In the genomic region with DNA sequence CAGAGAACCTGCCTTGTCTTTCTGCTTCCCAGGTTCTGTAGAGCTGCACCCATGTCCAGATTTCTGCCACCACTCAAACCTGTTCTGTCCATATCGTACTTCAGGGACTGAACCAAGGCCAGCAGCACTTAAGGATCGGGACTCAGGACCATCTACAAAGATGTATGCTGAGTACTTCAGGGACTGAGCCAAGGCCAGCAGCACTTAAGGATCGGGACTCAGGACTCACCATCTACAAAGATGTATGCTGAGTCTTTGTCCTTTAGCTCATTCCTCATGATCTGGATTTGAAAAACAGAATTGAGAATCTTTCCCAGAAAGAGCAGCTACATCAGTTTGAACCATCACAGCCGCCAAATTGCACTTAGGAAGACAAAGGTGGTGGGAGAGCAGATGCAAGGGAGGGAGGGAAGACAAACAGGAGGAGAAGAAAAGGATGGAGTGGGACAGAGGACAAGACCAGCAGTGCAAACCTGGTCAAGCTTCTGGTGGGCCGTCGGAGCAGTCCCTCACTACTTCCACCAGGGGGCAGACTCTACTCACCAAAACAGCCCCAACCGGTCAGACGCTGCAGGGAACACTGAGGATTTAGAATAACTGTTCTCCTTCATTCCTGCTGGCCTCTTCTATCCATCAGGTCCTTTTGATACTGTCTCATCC, we compare ENCODE assay signal across 8 mouse cellular contexts. TPM values are rescaled to one million over a fixed set of nuclear protein-coding genes. Genes with fewer than 3 reads are reported as not detected.
DNase-seq lines count a peak whose midpoint lies in the region; ATAC-seq and TF ChIP-seq lines count a peak whose summit lies in the region.

No protein-coding gene starts in this region.

- H3K79me2 ChIP-seq in C2C12 (ENCODE audit: control insufficient read depth, insufficient read depth), result no peaks in the 10 kb centered on the region

- no peak overlapping the region for H3K4me2 ChIP-seq in embryonic facial prominence, embryonic 15.5 days (replicated peaks)
- no peak overlapping the region for H3K4me2 ChIP-seq in heart, postnatal 0 days (ENCODE audit: low read depth, low read length)
- no peak overlapping the region for H3K4me2 ChIP-seq in liver, postnatal 0 days (ENCODE audit: low read depth, low read length)

- H3K4me3 ChIP-seq in C2C12 (ENCODE audit: insufficient read depth, poor library complexity, severe bottlenecking), result no peak overlapping the region
- H3K4me3 ChIP-seq in bone marrow, adult 2 months (replicated peaks; ENCODE audit: control insufficient read depth, low read depth, low read length), result no peak overlapping the region
- H3K4me3 ChIP-seq in embryonic facial prominence, embryonic 15.5 days (replicated peaks), result no peak overlapping the region
- H3K4me3 ChIP-seq in heart, postnatal 0 days (ENCODE audit: low read depth, low read length), result no peak overlapping the region
- H3K4me3 ChIP-seq in liver, postnatal 0 days (ENCODE audit: low read depth, low read length), result no peak overlapping the region
- no peak overlapping the region for H3K4me3 ChIP-seq in olfactory bulb, adult 2 months (ENCODE audit: insufficient read depth, low read depth, low read length)

- no peaks in the 10 kb centered on the region for H3K4me1 ChIP-seq in bone marrow, adult 2 months (ENCODE audit: control insufficient read depth, insufficient read depth, low read length)
- H3K4me1 ChIP-seq in embryonic facial prominence, embryonic 15.5 days, result peaks cover 10% of the 10 kb centered on the region; the same call in 1 of the 2 replicates
- H3K4me1 ChIP-seq in heart, postnatal 0 days (ENCODE audit: control insufficient read depth, insufficient read depth), result 0 out of 2 replicates have a peak, but pooled peaks cover 8% of the 10 kb centered on the region
- no peaks in the 10 kb centered on the region for H3K4me1 ChIP-seq in liver, postnatal 0 days (ENCODE audit: insufficient read depth)
- peaks cover 7% of the 10 kb centered on the region for H3K4me1 ChIP-seq in olfactory bulb, adult 2 months (ENCODE audit: control insufficient read depth, insufficient read depth, low read length)

- H3ac ChIP-seq in C2C12 (ENCODE audit: control insufficient read depth, insufficient read length, low read depth), result no peak overlapping the region

- no peak overlapping the region for H3K9ac ChIP-seq in embryonic facial prominence, embryonic 15.5 days
- no peak overlapping the region for H3K9ac ChIP-seq in heart, postnatal 0 days (replicated peaks; ENCODE audit: low read depth, low read length)
- H3K9ac ChIP-seq in liver, postnatal 0 days (replicated peaks), result no peak overlapping the region

- TF ChIP-seq CTCF in C2C12 (IDR thresholded peaks at IDR 0.05; ENCODE audit: control insufficient read depth, insufficient read depth, insufficient read length), result peak; percentile 92
- TF ChIP-seq CTCF in bone marrow, adult 2 months (IDR thresholded peaks at IDR 0.05; ENCODE audit: control insufficient read depth, insufficient read depth, low read length), result peak; percentile 84
- peak; percentile 95 for TF ChIP-seq CTCF in heart, postnatal 0 days (IDR thresholded peaks at IDR 0.05; ENCODE audit: low read depth)
- peak; percentile 93 for TF ChIP-seq CTCF in liver, postnatal 0 days (IDR thresholded peaks at IDR 0.05; ENCODE audit: low read depth)
- TF ChIP-seq CTCF in olfactory bulb, adult 2 months (IDR thresholded peaks at IDR 0.05; ENCODE audit: insufficient read depth, low read depth, low read length), result peak; percentile 87

- WGBS in bone marrow, adult 2 months, result 26% methylated on average over 8 of the region's 8 CpGs
- WGBS in embryonic facial prominence, embryonic 15.5 days, result 29% methylated on average over 8 of the region's 8 CpGs
- WGBS in heart, postnatal 0 days, result 25% methylated on average over 8 of the region's 8 CpGs
- 23% methylated on average over 8 of the region's 8 CpGs for WGBS in liver, postnatal 0 days (ENCODE audit: insufficient replicate concordance)
- WGBS in olfactory bulb, adult 2 months, result 29% methylated on average over 8 of the region's 8 CpGs

- peak; percentile 80 for ATAC-seq in embryonic facial prominence, embryonic 15.5 days (ENCODE audit: insufficient number of reproducible peaks, low FRiP score, low TSS enrichment, low read depth)
- peak; percentile 69 for ATAC-seq in heart, postnatal 0 days (ENCODE audit: insufficient read depth, low read depth)
- no peak for ATAC-seq in liver, postnatal 0 days

- no peaks in the 10 kb centered on the region for H3K9me3 ChIP-seq in embryonic facial prominence, embryonic 15.5 days (replicated peaks)
- H3K9me3 ChIP-seq in heart, postnatal 0 days (replicated peaks; ENCODE audit: control insufficient read depth, low read length), result no peaks in the 10 kb centered on the region
- H3K9me3 ChIP-seq in liver, postnatal 0 days (ENCODE audit: low read length), result no peaks in the 10 kb centered on the region

- peak; percentile 76 for DNase-seq in heart, postnatal 0 days (ENCODE audit: low spot score)
- DNase-seq in kidney, postnatal 36 days, result peak; percentile 71 to 76
- DNase-seq in liver, postnatal 0 days, result peak; percentile 67
- peak; percentile 37 for DNase-seq in testis, postnatal 14 days (ENCODE audit: low spot score)

- no peaks in the 10 kb centered on the region for H3K36me3 ChIP-seq in C2C12 (ENCODE audit: control insufficient read depth, insufficient read depth)
- H3K36me3 ChIP-seq in embryonic facial prominence, embryonic 15.5 days, result no peaks in the 10 kb centered on the region
- no peaks in the 10 kb centered on the region for H3K36me3 ChIP-seq in heart, postnatal 0 days (replicated peaks; ENCODE audit: control insufficient read depth, insufficient read depth, low read length)
- H3K36me3 ChIP-seq in liver, postnatal 0 days (replicated peaks; ENCODE audit: insufficient read depth, low read length), result no peaks in the 10 kb centered on the region

- no peak overlapping the region for H3K27ac ChIP-seq in bone marrow, adult 2 months (ENCODE audit: control insufficient read depth, insufficient read depth, low read depth, low read length, poor library complexity)
- no peak overlapping the region for H3K27ac ChIP-seq in embryonic facial prominence, embryonic 15.5 days (replicated peaks)
- H3K27ac ChIP-seq in heart, postnatal 0 days (ENCODE audit: low read depth), result no peak overlapping the region
- no peak overlapping the region for H3K27ac ChIP-seq in liver, postnatal 0 days (ENCODE audit: low read depth)
- no peak overlapping the region for H3K27ac ChIP-seq in olfactory bulb, adult 2 months (ENCODE audit: insufficient read depth, low read depth, low read length)

- no peak for TF ChIP-seq EP300 in heart, postnatal 0 days (IDR thresholded peaks at IDR 0.05; ENCODE audit: low read depth)
- no peak for TF ChIP-seq EP300 in liver, postnatal 0 days (IDR thresholded peaks at IDR 0.05; ENCODE audit: low read depth)

- H3K27me3 ChIP-seq in C2C12 (ENCODE audit: control insufficient read depth, insufficient read depth, insufficient read length), result no peaks in the 10 kb centered on the region
- H3K27me3 ChIP-seq in embryonic facial prominence, embryonic 15.5 days, result no peaks in the 10 kb centered on the region
- no peaks in the 10 kb centered on the region for H3K27me3 ChIP-seq in heart, postnatal 0 days (ENCODE audit: control insufficient read depth, insufficient read depth, low read length)
- H3K27me3 ChIP-seq in liver, postnatal 0 days (ENCODE audit: insufficient read depth, low read length), result 0 out of 2 replicates have a peak, but pooled peaks cover 6% of the 10 kb centered on the region

- H3K79me3 ChIP-seq in C2C12 (ENCODE audit: low read depth), result no peaks in the 10 kb centered on the region

- no peak for TF ChIP-seq POLR2A in bone marrow, adult 2 months (IDR thresholded peaks at IDR 0.05; ENCODE audit: borderline replicate concordance, control insufficient read depth, low read depth, low read length)
- no peak for TF ChIP-seq POLR2A in olfactory bulb, adult 2 months (IDR thresholded peaks at IDR 0.05; ENCODE audit: insufficient read depth, low read depth, low read length)

TF ChIP-seq in C2C12, 6 proteins besides CTCF, POLR2A, EP300 and RAD21:
- TF ChIP-seq MYOG (IDR thresholded peaks at IDR 0.05; ENCODE audit: control insufficient read depth, extremely low read depth, insufficient read length) (no peak), MAX (IDR thresholded peaks at IDR 0.05) (no peak), FOSL1 (IDR thresholded peaks at IDR 0.05; ENCODE audit: insufficient read depth, low read length, poor library complexity, severe bottlenecking) (no peak), CEBPB (IDR thresholded peaks at IDR 0.05; ENCODE audit: low read depth) (no peak), MYOD1 (IDR thresholded peaks at IDR 0.05; ENCODE audit: control insufficient read depth, insufficient read length, low read depth) (no peak), USF1 (IDR thresholded peaks at IDR 0.05; ENCODE audit: low read depth) (no peak)

RNA-seq across cellular contexts. Expression of gene Npvf, which starts 24.7 kb away (rescaled TPM):
- not detected for polyA plus RNA-seq in C2C12 (2012; fragmentation: generic; extraction: Trizol)
- not detected in 2 replicates for polyA plus RNA-seq in bone marrow, adult 2 months (2011; ENCODE audit: insufficient read depth, insufficient read length, low replicate concordance, missing spikeins)
- polyA plus RNA-seq in embryonic facial prominence, embryonic 15.5 days (2015; fragmentation: Nextera tagmentation; extraction: Ambion mirVana), result 0.21 TPM in 1 of 2 replicates, not detected in the other
- not detected in 2 replicates for total RNA-seq in heart, postnatal 0 days (2014; rRNA removed; ENCODE audit: low replicate concordance)
- not detected in 2 replicates for polyA plus RNA-seq in heart, postnatal 0 days (2015; fragmentation: Nextera tagmentation; extraction: Ambion mirVana)
- not detected in 2 replicates for polyA plus RNA-seq in liver, postnatal 0 days (2015; fragmentation: Nextera tagmentation; extraction: Ambion mirVana)
- not detected in 2 replicates for polyA plus RNA-seq in olfactory bulb, adult 2 months (2012; ENCODE audit: insufficient read depth, insufficient read length, low replicate concordance, missing spikeins)
